Mouse (Mus musculus) limb, embryonic 13.5 days (tissue): ENCODE data around the gene Frmpd1. TPM values are rescaled to one million over a fixed set of nuclear protein-coding genes. Genes with fewer than 3 reads are reported as not detected.

ENCODE experiments used
- ATAC-seq: fragments of 200-750 bp; cut with Nextera tagmentation; 2 replicates; pipeline ENCODE4 v1.8.0; 2017; ENCODE audit warnings: low read depth, moderate number of reproducible peaks, moderate TSS enrichment; ENCODE audit not compliant: low FRiP score
- H3K27ac ChIP-seq: fragments of 300-500 bp; sonication (generic); 2 replicates; pipeline ENCODE4 v1.5.1; 2015; ENCODE audit warnings: inconsistent platforms, mild to moderate bottlenecking, moderate library complexity
- H3K27me3 ChIP-seq: fragments of 300-500 bp; sonication (generic); 2 replicates; pipeline ENCODE4 v1.6.1; 2015; ENCODE audit warnings: mild to moderate bottlenecking, inconsistent platforms
- H3K36me3 ChIP-seq: fragments of 300-500 bp; sonication (generic); 2 replicates; pipeline ENCODE4 v1.6.1; 2015; ENCODE audit warnings: inconsistent platforms, mild to moderate bottlenecking, moderate library complexity
- H3K4me1 ChIP-seq: fragments of 300-500 bp; sonication (generic); 2 replicates; pipeline ENCODE4 v1.6.1; 2015; ENCODE audit warnings: inconsistent platforms
- H3K4me2 ChIP-seq: fragments of 300-500 bp; sonication (generic); replicated peaks from 2 replicates; pipeline ENCODE4 v1.6.1; 2015; ENCODE audit warnings: inconsistent platforms, mild to moderate bottlenecking, moderate library complexity
- H3K4me3 ChIP-seq: fragments of 300-500 bp; sonication (generic); 2 replicates; pipeline ENCODE4 v1.5.1; 2015; ENCODE audit warnings: moderate library complexity, mild to moderate bottlenecking, inconsistent platforms
- H3K9ac ChIP-seq: fragments of 300-500 bp; sonication (generic); 2 replicates; pipeline ENCODE4 v1.6.1; 2015; ENCODE audit warnings: mild to moderate bottlenecking, inconsistent platforms
- H3K9me3 ChIP-seq: fragments of 300-500 bp; sonication (generic); 2 replicates; pipeline ENCODE4 v1.6.1; 2016; ENCODE audit warnings: inconsistent platforms
- WGBS: fragments of 180-500 bp; shearing (Covaris S2); methylation state at CpG from one replicate; pipeline ENCODE4 v1.1.7; 2015; 5-methylcytosine and 5-hydroxymethylcytosine counted together
- polyA plus RNA-seq: library from polyadenylated mRNA; unstranded; fragments of >200 nt; fragmentation: Nextera tagmentation; extraction: Ambion mirVana; gene quantifications from 2 replicates; pipeline ENCODE4 v1.2.1, GENCODE M21; 2015

Gene Frmpd1
- 2.8 and 4.6 TPM in 2 replicates for polyA plus RNA-seq

GRCm38 (mm10) chr4:45184521-45185330, at the start of gene Frmpd1:
Frmpd1 (plus strand) TSS chr4:45184875.
- Histone ChIP-seq H3K9ac (peak within 1 kb of the TSS; percentile 71), H3K4me1 (peaks cover 9% of the 10 kb centered on the region; the same call in 1 of the 2 replicates), H3K9me3 (no peaks in the 10 kb centered on the region), H3K27me3 (peaks cover 77% of the 10 kb centered on the region), H3K36me3 (no peaks in the 10 kb centered on the region), H3K27ac (no peak within 1 kb of the TSS), H3K4me3 (peak within 1 kb of the TSS; percentile 67), H3K4me2 (peak within 1 kb of the TSS; percentile 99)
- peak; percentile 85 for ATAC-seq
- under 1% methylated on average over 60 of the region's 85 CpGs for WGBS

- Histone ChIP-seq H3K9ac (no peak overlapping the region), H3K4me1 (no peaks in the 10 kb centered on the region), H3K36me3 (no peaks in the 10 kb centered on the region), H3K4me2 (no peak overlapping the region), H3K27me3 (no peaks in the 10 kb centered on the region), H3K27ac (no peak overlapping the region), H3K9me3 (no peaks in the 10 kb centered on the region), H3K4me3 (no peak overlapping the region)
- no peak for ATAC-seq
- WGBS, result 17% methylated on average over 4 of the region's 4 CpGs
Observed at GRCm38 (mm10) chr4:45137636-45138035, 47.0 kb upstream of the Frmpd1 start.

GRCm38 (mm10) chr4:45141835-45142234, 42.8 kb upstream of the Frmpd1 start:
- no peak for ATAC-seq
- H3K4me3 ChIP-seq, result no peak overlapping the region
- no peaks in the 10 kb centered on the region for H3K36me3 ChIP-seq
- no peaks in the 10 kb centered on the region for H3K27me3 ChIP-seq
- H3K4me2 ChIP-seq, result no peak overlapping the region
- H3K9ac ChIP-seq, result no peak overlapping the region; the same call in 1 of the 2 replicates
- no peaks in the 10 kb centered on the region for H3K4me1 ChIP-seq
- 65% methylated on average over 5 of the region's 5 CpGs for WGBS
- no peaks in the 10 kb centered on the region for H3K9me3 ChIP-seq
- H3K27ac ChIP-seq, result no peak overlapping the region

GRCm38 (mm10) chr4:45142411-45142810, 42.3 kb upstream of the Frmpd1 start:
- 40% methylated on average over 11 of the region's 11 CpGs for WGBS
- ATAC-seq, result peak; percentile 19; the same call in 1 of the 2 replicates
- H3K4me2 ChIP-seq, result no peak overlapping the region

GRCm38 (mm10) chr4:45143005-45143404, 41.7 kb upstream of the Frmpd1 start:
- H3K4me1 ChIP-seq, result no peaks in the 10 kb centered on the region
- H3K27ac ChIP-seq, result no peak overlapping the region
- ATAC-seq, result no peak
- H3K27me3 ChIP-seq, result no peaks in the 10 kb centered on the region
- no peak overlapping the region for H3K4me3 ChIP-seq
- H3K36me3 ChIP-seq, result no peaks in the 10 kb centered on the region
- H3K9me3 ChIP-seq, result no peaks in the 10 kb centered on the region
- H3K4me2 ChIP-seq, result no peak overlapping the region
- no peak overlapping the region for H3K9ac ChIP-seq
- 70% methylated on average over 8 of the region's 8 CpGs for WGBS

More at GRCm38 (mm10) chr4:45142411-45142810, 42.3 kb upstream of the Frmpd1 start:
- H3K9me3 ChIP-seq, result no peaks in the 10 kb centered on the region
- H3K4me1 ChIP-seq, result no peaks in the 10 kb centered on the region
- H3K27ac ChIP-seq, result no peak overlapping the region
- H3K27me3 ChIP-seq, result no peaks in the 10 kb centered on the region
- no peak overlapping the region for H3K9ac ChIP-seq
- no peaks in the 10 kb centered on the region for H3K36me3 ChIP-seq
- H3K4me3 ChIP-seq, result no peak overlapping the region

- H3K9ac ChIP-seq, result no peak overlapping the region
- no peaks in the 10 kb centered on the region for H3K9me3 ChIP-seq
- WGBS, result 84% methylated on average over 3 of the region's 3 CpGs
- no peak overlapping the region for H3K4me3 ChIP-seq
- ATAC-seq, result no peak
- no peak overlapping the region for H3K4me2 ChIP-seq
- no peaks in the 10 kb centered on the region for H3K27me3 ChIP-seq
- no peaks in the 10 kb centered on the region for H3K36me3 ChIP-seq
- H3K4me1 ChIP-seq, result no peaks in the 10 kb centered on the region
- no peak overlapping the region for H3K27ac ChIP-seq
Observed at GRCm38 (mm10) chr4:45156433-45156832, 28.2 kb upstream of the Frmpd1 start.

GRCm38 (mm10) chr4:45158608-45159007, 26.1 kb upstream of the Frmpd1 start:
- no peak overlapping the region for H3K4me2 ChIP-seq
- H3K4me1 ChIP-seq, result no peaks in the 10 kb centered on the region
- no peaks in the 10 kb centered on the region for H3K36me3 ChIP-seq
- no peak overlapping the region for H3K9ac ChIP-seq
- H3K9me3 ChIP-seq, result no peaks in the 10 kb centered on the region
- no peak for ATAC-seq
- no peak overlapping the region for H3K4me3 ChIP-seq
- no peak overlapping the region for H3K27ac ChIP-seq
- H3K27me3 ChIP-seq, result no peaks in the 10 kb centered on the region
- 78% methylated on average over 9 of the region's 9 CpGs for WGBS

- H3K9ac ChIP-seq, result no peak overlapping the region
- 70% methylated on average over 6 of the region's 6 CpGs for WGBS
- H3K9me3 ChIP-seq, result no peaks in the 10 kb centered on the region
- no peak overlapping the region for H3K4me3 ChIP-seq
- no peak overlapping the region for H3K4me2 ChIP-seq
- H3K27ac ChIP-seq, result no peak overlapping the region
- H3K27me3 ChIP-seq, result no peaks in the 10 kb centered on the region
- no peaks in the 10 kb centered on the region for H3K4me1 ChIP-seq
- H3K36me3 ChIP-seq, result no peaks in the 10 kb centered on the region
- ATAC-seq, result no peak
Observed at GRCm38 (mm10) chr4:45160773-45161172, 23.9 kb upstream of the Frmpd1 start.

GRCm38 (mm10) chr4:45163711-45164110, 21.0 kb upstream of the Frmpd1 start:
- 24% methylated on average over 1 of the region's 1 CpGs for WGBS

GRCm38 (mm10) chr4:45165477-45165876, 19.2 kb upstream of the Frmpd1 start:
- no peaks in the 10 kb centered on the region for H3K9me3 ChIP-seq
- 81% methylated on average over 1 of the region's 1 CpGs for WGBS
- H3K9ac ChIP-seq, result no peak overlapping the region
- no peaks in the 10 kb centered on the region for H3K36me3 ChIP-seq
- H3K4me2 ChIP-seq, result no peak overlapping the region
- no peak overlapping the region for H3K27ac ChIP-seq
- H3K4me3 ChIP-seq, result no peak overlapping the region
- ATAC-seq, result no peak
- no peaks in the 10 kb centered on the region for H3K4me1 ChIP-seq
- H3K27me3 ChIP-seq, result no peaks in the 10 kb centered on the region

More at GRCm38 (mm10) chr4:45163711-45164110, 21.0 kb upstream of the Frmpd1 start:
- Histone ChIP-seq H3K4me1 (no peaks in the 10 kb centered on the region), H3K27ac (no peak overlapping the region), H3K9ac (no peak overlapping the region), H3K36me3 (no peaks in the 10 kb centered on the region), H3K4me3 (no peak overlapping the region), H3K9me3 (no peaks in the 10 kb centered on the region), H3K27me3 (no peaks in the 10 kb centered on the region), H3K4me2 (no peak overlapping the region)
- ATAC-seq, result no peak

- 72% methylated on average over 3 of the region's 3 CpGs for WGBS
- Histone ChIP-seq H3K27me3 (no peaks in the 10 kb centered on the region), H3K4me1 (no peaks in the 10 kb centered on the region), H3K9ac (no peak overlapping the region), H3K4me3 (no peak overlapping the region), H3K27ac (no peak overlapping the region), H3K9me3 (no peaks in the 10 kb centered on the region), H3K36me3 (no peaks in the 10 kb centered on the region), H3K4me2 (no peak overlapping the region)
- ATAC-seq, result no peak
Observed at GRCm38 (mm10) chr4:45165955-45166354, 18.7 kb upstream of the Frmpd1 start.

GRCm38 (mm10) chr4:45171340-45171739, 13.3 kb upstream of the Frmpd1 start:
- Histone ChIP-seq H3K27ac (no peak overlapping the region), H3K36me3 (no peaks in the 10 kb centered on the region), H3K4me1 (no peaks in the 10 kb centered on the region), H3K27me3 (no peaks in the 10 kb centered on the region), H3K4me3 (no peak overlapping the region), H3K4me2 (no peak overlapping the region), H3K9me3 (no peaks in the 10 kb centered on the region), H3K9ac (no peak overlapping the region)
- ATAC-seq, result no peak
- WGBS, result 84% methylated on average over 9 of the region's 9 CpGs
